Mouse (Mus musculus) embryo, embryonic 9.5 days (tissue): ENCODE measurements around the gene Cdh3.

Experiments used
- DNase-seq: peaks from one replicate; pipeline ENCODE4 v3.0.0-alpha.2; 2017; ENCODE audit errors: extremely low spot score

Cdh3 gene

GRCm38 (mm10) chr8:106606601-106607145 is 96.0 kb downstream of the Cdh3 start:
- DNase-seq: no peak
